Mouse (Mus musculus): ENCODE data around the gene Prkar1a.

GRCm38 (mm10) chr11:109664293-109664692, 15.1 kb downstream of the Prkar1a start:
- TF ChIP-seq CTCF (IDR thresholded peaks at IDR 0.05; ENCODE audit: borderline replicate concordance, control insufficient read depth, extremely low read depth, insufficient read depth, low read length, poor library complexity) (no peak), POLR2A (IDR thresholded peaks at IDR 0.05; ENCODE audit: control insufficient read depth, extremely low read depth, insufficient read depth, low read length, poor library complexity) (no peak)

Data from thymus, adult 2 months (tissue).